Mouse (Mus musculus): ENCODE data around the gene Bckdhb.
"Not testable (repeated sequence)": the region's sequence is repeated elsewhere in the genome, so short reads cannot be mapped to it uniquely, and the experiment has no call there.

GRCm38 (mm10) chr9:84060781-84061180 lies 135.8 kb downstream of the Bckdhb start:
- not testable (repeated sequence) for TF ChIP-seq CTCF (IDR thresholded peaks at IDR 0.05; ENCODE audit: low read depth, low read length); GATA1 (IDR thresholded peaks at IDR 0.05; ENCODE audit: borderline replicate concordance, low read length); POLR2AphosphoS5 (IDR thresholded peaks at IDR 0.05; ENCODE audit: insufficient replicate concordance, low read depth, low read length); TAL1 (conservative IDR thresholded peaks at IDR 0.05; ENCODE audit: low read depth, low read length)
